Mouse (Mus musculus): ENCODE measurements around the gene Nek8. TPM values are rescaled to one million over a fixed set of nuclear protein-coding genes. Genes with fewer than 3 reads are reported as not detected.

Gene Nek8
- polyA plus RNA-seq, 1 experiment: 4.8 TPM

DNA sequence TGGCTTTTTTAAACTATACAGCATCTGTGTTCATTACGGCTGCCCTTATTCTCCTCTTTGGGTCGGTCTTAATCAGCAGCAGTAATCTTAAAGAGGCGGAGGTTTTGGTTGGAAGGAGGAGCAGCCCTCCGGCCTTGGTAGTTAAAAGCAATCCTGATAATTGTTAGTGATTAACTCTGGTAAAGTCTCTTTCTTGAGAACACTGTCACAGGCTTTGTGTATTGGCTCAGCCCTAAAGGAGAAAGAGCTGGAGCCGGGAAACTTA is 60.4 kb downstream of the Nek8 start:
- Histone ChIP-seq H3K27me3 (ENCODE audit: control insufficient read depth, insufficient read depth, low read length) (no peaks in the 10 kb centered on the region), H3K4me1 (ENCODE audit: control insufficient read depth, insufficient read depth, low read length) (peaks cover 4% of the 10 kb centered on the region), H3K27ac (ENCODE audit: insufficient read depth, low read length) (peak overlapping the region; percentile 36; the same call in 1 of the 2 replicates), H3K4me3 (replicated peaks; ENCODE audit: insufficient read depth, low read depth, low read length) (peak overlapping the region; percentile 84)
- no peak for TF ChIP-seq POLR2A (IDR thresholded peaks at IDR 0.05; ENCODE audit: borderline replicate concordance, insufficient read depth, low read length)
- TF ChIP-seq CTCF (IDR thresholded peaks at IDR 0.05; ENCODE audit: borderline replicate concordance, insufficient read depth, low read depth, low read length): no peak
- no peak for DNase-seq
- 8% methylated on average over 5 of the region's 5 CpGs for WGBS

Other genes with a start within 250 kb of the Nek8 start
- 71.0 and 76.9 TPM in 2 replicates for gene Sez6, start 245.9 kb downstream of the Nek8 start, polyA plus RNA-seq (2012; rRNA removed)
- gene Phf12, start 193.9 kb downstream of the Nek8 start, polyA plus RNA-seq (2012; rRNA removed): 50.1 and 51.9 TPM in 2 replicates
- gene Dhrs13, start 144.4 kb downstream of the Nek8 start, polyA plus RNA-seq (2012; rRNA removed): 18.8 and 19.5 TPM in 2 replicates
- gene Flot2, start 138.7 kb downstream of the Nek8 start, polyA plus RNA-seq (2012; rRNA removed): 134 and 135 TPM in 2 replicates
- 34.0 and 35.8 TPM in 2 replicates for gene Eral1, start 96.3 kb downstream of the Nek8 start, polyA plus RNA-seq (2012; rRNA removed)
- 23.0 and 23.5 TPM in 2 replicates for gene Fam222b, start 82.0 kb downstream of the Nek8 start, polyA plus RNA-seq (2012; rRNA removed)
- gene Traf4, start 11.1 kb downstream of the Nek8 start, polyA plus RNA-seq (2012; rRNA removed): 21.6 and 22.3 TPM in 2 replicates
- 147 and 158 TPM in 2 replicates for gene Tlcd1, start within 50 bp of the Nek8 start, polyA plus RNA-seq (2012; rRNA removed)
- 1,121 and 1,182 TPM in 2 replicates for gene Rpl23a, start 6.9 kb upstream of the Nek8 start, polyA plus RNA-seq (2012; rRNA removed)
- gene Rab34, start 11.8 kb upstream of the Nek8 start, polyA plus RNA-seq (2012; rRNA removed): 36.6 and 38.1 TPM in 2 replicates
- 11.7 and 12.1 TPM in 2 replicates for gene Proca1, start 16.7 kb upstream of the Nek8 start, polyA plus RNA-seq (2012; rRNA removed)
- gene Sdf2, start 69.1 kb upstream of the Nek8 start, polyA plus RNA-seq (2012; rRNA removed): 121 and 124 TPM in 2 replicates
- 48.8 and 50.3 TPM in 2 replicates for gene Supt6, start 69.3 kb upstream of the Nek8 start, polyA plus RNA-seq (2012; rRNA removed)
- 112 and 118 TPM in 2 replicates for gene 2610507B11Rik, start 85.1 kb upstream of the Nek8 start, polyA plus RNA-seq (2012; rRNA removed)
- 2.6 and 2.9 TPM in 2 replicates for gene BC030499, start 114.2 kb upstream of the Nek8 start, polyA plus RNA-seq (2012; rRNA removed)
- gene Spag5, start 124.9 kb upstream of the Nek8 start, polyA plus RNA-seq (2012; rRNA removed): 17.6 and 19.0 TPM in 2 replicates
- 2,621 and 2,670 TPM in 2 replicates for gene Aldoc, start 146.3 kb upstream of the Nek8 start, polyA plus RNA-seq (2012; rRNA removed)
- 94.2 and 98.6 TPM in 2 replicates for gene Pigs, start 151.7 kb upstream of the Nek8 start, polyA plus RNA-seq (2012; rRNA removed)
- gene Unc119, start 166.8 kb upstream of the Nek8 start, polyA plus RNA-seq (2012; rRNA removed): 72.2 and 75.2 TPM in 2 replicates
- gene Foxn1, start 209.9 kb upstream of the Nek8 start, polyA plus RNA-seq (2012; rRNA removed): not detected in 2 replicates
- not detected in 2 replicates for gene Slc13a2, start 245.5 kb upstream of the Nek8 start, polyA plus RNA-seq (2012; rRNA removed)

All from cerebellum, adult 2 months (tissue).